Mouse (Mus musculus) liver, postnatal 0 days (tissue): Measurements from ENCODE around the gene Chmp1a. TPM values are rescaled to one million over a fixed set of nuclear protein-coding genes. Genes with fewer than 3 reads are reported as not detected.
"Not testable (repeated sequence)": the region's sequence is repeated elsewhere in the genome, so short reads cannot be mapped to it uniquely, and the experiment has no call there.

ENCODE experiments used
- ATAC-seq: fragments of 200-750 bp; cut with Nextera tagmentation; 2 replicates; pipeline ENCODE4 v1.8.0; 2017; ENCODE audit warnings: mild to moderate bottlenecking, moderate library complexity
- DNase-seq: peaks from one replicate; pipeline ENCODE4 v3.0.0-alpha.2; 2016
- H3K27ac ChIP-seq: fragments of 300-500 bp; sonication (generic); 2 replicates; pipeline ENCODE4 v1.5.1; 2014; ENCODE audit warnings: antibody characterized with exemption, moderate library complexity, mild to moderate bottlenecking, low read depth
- H3K27me3 ChIP-seq: fragments of 300-500 bp; sonication (generic); 2 replicates; pipeline ENCODE4 v1.6.1; 2014; ENCODE audit warnings: low read length, control low read depth, mixed read lengths; ENCODE audit not compliant: insufficient read depth
- H3K36me3 ChIP-seq: fragments of 300-500 bp; sonication (generic); replicated peaks from 2 replicates; pipeline ENCODE4 v1.6.1; 2014; ENCODE audit warnings: mild to moderate bottlenecking, control low read depth, low read length, moderate library complexity, mixed read lengths; ENCODE audit not compliant: insufficient read depth
- H3K4me1 ChIP-seq: fragments of 300-500 bp; sonication (generic); 2 replicates; pipeline ENCODE4 v1.6.1; 2014; ENCODE audit warnings: antibody characterized with exemption, mild to moderate bottlenecking, control low read depth; ENCODE audit not compliant: insufficient read depth
- H3K4me2 ChIP-seq: fragments of 300-500 bp; sonication (generic); 2 replicates; pipeline ENCODE4 v1.6.1; 2014; ENCODE audit warnings: low read depth, mild to moderate bottlenecking, low read length, moderate library complexity, mixed read lengths
- H3K4me3 ChIP-seq: fragments of 300-500 bp; sonication (generic); 2 replicates; pipeline ENCODE4 v1.5.1; 2014; ENCODE audit warnings: low read depth, low read length
- H3K9ac ChIP-seq: fragments of 300-500 bp; sonication (generic); replicated peaks from 2 replicates; pipeline ENCODE4 v1.6.1; 2014; ENCODE audit warnings: mild to moderate bottlenecking, moderate library complexity
- H3K9me3 ChIP-seq: fragments of 300-500 bp; sonication (generic); 2 replicates; pipeline ENCODE4 v1.6.1; 2016; ENCODE audit warnings: mild to moderate bottlenecking, control low read depth, low read length, mixed read lengths
- CTCF ChIP-seq: sonication (generic); IDR thresholded peaks from 2 replicates; pipeline ENCODE4 v1.5.1; 2016; ENCODE audit warnings: antibody characterized with exemption, low read depth
- EP300 ChIP-seq: IDR thresholded peaks from 2 replicates; pipeline ENCODE4 v1.6.1; 2016; ENCODE audit warnings: antibody characterized with exemption, low read depth, mild to moderate bottlenecking
- WGBS: fragments of 180-500 bp; shearing (Covaris S2); extraction: QIAGEN DNeasy Blood & Tissue Kit; methylation state at CpG from one replicate; pipeline ENCODE4 v1.1.7; 2014; ENCODE audit not compliant: insufficient replicate concordance; 5-methylcytosine and 5-hydroxymethylcytosine counted together
- polyA plus RNA-seq: library from polyadenylated mRNA; unstranded; fragments of >200 nt; fragmentation: Nextera tagmentation; extraction: Ambion mirVana; gene quantifications from 2 replicates; pipeline ENCODE4 v1.2.1, GENCODE M21; 2015

Chmp1a gene
- polyA plus RNA-seq, 1 experiment from 2014 or later: 60.0 TPM

DNA sequence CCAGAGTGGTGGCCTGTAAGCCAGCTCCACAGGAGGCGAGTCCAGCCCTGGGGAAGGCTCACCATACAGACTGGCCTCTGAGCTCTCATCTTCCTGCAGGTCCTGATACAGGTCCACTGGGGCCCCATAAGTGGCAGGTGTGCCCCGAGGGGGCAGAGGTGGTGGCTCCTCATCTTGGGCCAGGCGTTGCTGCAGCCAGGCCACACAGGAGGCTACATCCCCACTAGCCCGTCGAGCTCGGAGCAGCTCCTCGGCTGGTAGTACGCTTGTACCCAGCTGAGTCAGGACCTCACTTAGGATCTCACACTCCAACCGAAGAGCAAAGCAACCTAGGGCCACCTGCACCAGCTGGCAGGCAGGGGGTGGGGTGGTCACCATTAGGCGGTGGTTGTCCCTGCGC is 21.2 kb upstream of the Chmp1a start:
- ATAC-seq: no peak
- H3K4me2 ChIP-seq: no peak overlapping the region
- H3K27ac ChIP-seq: no peak overlapping the region
- no peak for TF ChIP-seq CTCF
- TF ChIP-seq EP300: no peak
- no peaks in the 10 kb centered on the region for H3K9me3 ChIP-seq
- 76% methylated on average over 11 of the region's 11 CpGs for WGBS
- H3K4me1 ChIP-seq: peaks cover 14% of the 10 kb centered on the region
- no peak overlapping the region for H3K4me3 ChIP-seq
- H3K9ac ChIP-seq: no peak overlapping the region
- peaks cover 7% of the 10 kb centered on the region; the same call in 1 of the 2 replicates for H3K27me3 ChIP-seq
- no peaks in the 10 kb centered on the region for H3K36me3 ChIP-seq
- DNase-seq: no peak

- TF ChIP-seq EP300 (no peak), CTCF (no peak)
- H3K4me1 ChIP-seq: peaks cover 14% of the 10 kb centered on the region
- peaks cover 7% of the 10 kb centered on the region; the same call in 1 of the 2 replicates for H3K27me3 ChIP-seq
- H3K9me3 ChIP-seq: no peaks in the 10 kb centered on the region
- H3K27ac ChIP-seq: no peak overlapping the region
- no peak for DNase-seq
- H3K4me3 ChIP-seq: no peak overlapping the region
- no peak overlapping the region for H3K4me2 ChIP-seq
- ATAC-seq: no peak
- no peak overlapping the region for H3K9ac ChIP-seq
- H3K36me3 ChIP-seq: no peaks in the 10 kb centered on the region; the same call in 1 of the 2 replicates
- WGBS: 72% methylated on average over 13 of the region's 13 CpGs
These were observed 20.7 kb upstream of the Chmp1a start for GRCm38 (mm10) chr8:123233300-123233699.

DNA sequence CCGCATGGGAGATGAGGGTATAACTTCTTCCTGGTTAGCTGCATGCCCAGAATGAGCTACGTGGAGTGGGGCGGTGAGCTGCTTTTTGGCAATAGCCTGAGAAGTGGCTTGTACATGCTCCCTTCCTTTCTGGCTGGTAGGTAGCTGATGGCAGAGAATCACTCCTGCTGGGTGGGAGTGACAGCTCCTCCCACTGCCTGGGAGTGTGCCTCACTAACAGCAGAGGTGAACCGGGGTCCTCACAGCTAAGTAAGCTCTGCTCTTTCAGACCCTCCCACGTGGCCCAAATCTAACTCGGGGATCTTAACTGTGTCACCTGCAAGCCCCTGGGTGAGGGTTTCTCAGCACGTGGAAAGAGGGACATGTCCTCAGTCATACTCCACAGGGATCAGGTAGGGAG is 20.0 kb upstream of the Chmp1a start:
- DNase-seq: no peak
- H3K9ac ChIP-seq: no peak overlapping the region
- H3K36me3 ChIP-seq: peaks cover 3% of the 10 kb centered on the region; the same call in 1 of the 2 replicates

GRCm38 (mm10) chr8:123231742-123232141 is 19.2 kb upstream of the Chmp1a start:
- no peak overlapping the region for H3K27ac ChIP-seq
- TF ChIP-seq EP300: no peak
- peak; percentile 41 for TF ChIP-seq CTCF
- no peak for DNase-seq
- peaks cover 7% of the 10 kb centered on the region; the same call in 1 of the 2 replicates for H3K27me3 ChIP-seq
- no peak for ATAC-seq
- peaks cover 8% of the 10 kb centered on the region; the same call in 1 of the 2 replicates for H3K36me3 ChIP-seq
- peaks cover 14% of the 10 kb centered on the region for H3K4me1 ChIP-seq
- 64% methylated on average over 5 of the region's 5 CpGs for WGBS
- H3K9ac ChIP-seq: no peak overlapping the region
- H3K4me3 ChIP-seq: no peak overlapping the region
- no peaks in the 10 kb centered on the region for H3K9me3 ChIP-seq
- no peak overlapping the region for H3K4me2 ChIP-seq

More for the DNA sequence above, 20.0 kb upstream of the Chmp1a start:
- H3K27ac ChIP-seq: no peak overlapping the region
- TF ChIP-seq CTCF (no peak), EP300 (no peak)
- no peak overlapping the region for H3K4me2 ChIP-seq
- no peak overlapping the region for H3K4me3 ChIP-seq
- no peak for ATAC-seq
- no peaks in the 10 kb centered on the region for H3K9me3 ChIP-seq
- peaks cover 7% of the 10 kb centered on the region; the same call in 1 of the 2 replicates for H3K27me3 ChIP-seq
- 44% methylated on average over 7 of the region's 7 CpGs for WGBS
- peaks cover 14% of the 10 kb centered on the region for H3K4me1 ChIP-seq

GRCm38 (mm10) chr8:123230326-123230725 is 17.8 kb upstream of the Chmp1a start:
- H3K4me1 ChIP-seq, H3K27ac ChIP-seq, H3K4me2 ChIP-seq, H3K27me3 ChIP-seq, H3K9ac ChIP-seq, H3K36me3 ChIP-seq, DNase-seq, H3K9me3 ChIP-seq, H3K4me3 ChIP-seq, ATAC-seq: not testable (repeated sequence)
- WGBS: 80% methylated on average over 11 of the region's 11 CpGs

GRCm38 (mm10) chr8:123228416-123228815 is 15.9 kb upstream of the Chmp1a start:
- H3K27me3 ChIP-seq: no peaks in the 10 kb centered on the region
- peaks cover 15% of the 10 kb centered on the region for H3K4me1 ChIP-seq
- no peak for ATAC-seq
- no peak for TF ChIP-seq CTCF
- TF ChIP-seq EP300: no peak
- DNase-seq: no peak
- no peaks in the 10 kb centered on the region for H3K9me3 ChIP-seq
- no peak overlapping the region for H3K4me2 ChIP-seq
- H3K27ac ChIP-seq: no peak overlapping the region
- 80% methylated on average over 1 of the region's 1 CpGs for WGBS
- H3K4me3 ChIP-seq: no peak overlapping the region
- H3K36me3 ChIP-seq: peaks cover 9% of the 10 kb centered on the region; the same call in 1 of the 2 replicates
- H3K9ac ChIP-seq: no peak overlapping the region
